Mouse (Mus musculus) neural tube, embryonic 15.5 days (tissue): ENCODE measurements at regions not wholly inside any gene's neighbourhood (a gene's known extent, or its start where the extent isn't known, plus 50 kb on each side); places are given as distances from the start of the nearest gene placed in this dataset.

Source experiments
- ATAC-seq: fragments of 200-750 bp; cut with Nextera tagmentation; 2 replicates; pipeline ENCODE4 v1.8.0; 2017; ENCODE audit warnings: mild to moderate bottlenecking, moderate TSS enrichment, moderate library complexity; ENCODE audit not compliant: low FRiP score
- H3K27ac ChIP-seq: fragments of 300-500 bp; sonication (generic); replicated peaks from 2 replicates; pipeline ENCODE4 v1.5.1; 2015; ENCODE audit warnings: mild to moderate bottlenecking, inconsistent platforms
- H3K27me3 ChIP-seq: fragments of 300-500 bp; sonication (generic); replicated peaks from 2 replicates; pipeline ENCODE4 v1.6.1; 2015; ENCODE audit warnings: inconsistent platforms
- H3K36me3 ChIP-seq: fragments of 300-500 bp; sonication (generic); 2 replicates; pipeline ENCODE4 v1.6.1; 2015; ENCODE audit warnings: inconsistent platforms
- H3K4me1 ChIP-seq: fragments of 300-500 bp; sonication (generic); 2 replicates; pipeline ENCODE4 v1.6.1; 2015; ENCODE audit warnings: inconsistent platforms
- H3K4me2 ChIP-seq: fragments of 300-500 bp; sonication (generic); 2 replicates; pipeline ENCODE4 v1.6.1; 2015; ENCODE audit warnings: inconsistent platforms, mild to moderate bottlenecking, moderate library complexity
- H3K4me3 ChIP-seq: fragments of 300-500 bp; sonication (generic); replicated peaks from 2 replicates; pipeline ENCODE4 v1.5.1; 2015; ENCODE audit warnings: mild to moderate bottlenecking, inconsistent platforms
- H3K9ac ChIP-seq: fragments of 300-500 bp; sonication (generic); replicated peaks from 2 replicates; pipeline ENCODE4 v1.6.1; 2015; ENCODE audit warnings: mild to moderate bottlenecking, inconsistent platforms
- H3K9me3 ChIP-seq: fragments of 300-500 bp; sonication (generic); replicated peaks from 2 replicates; pipeline ENCODE4 v1.6.1; 2016; ENCODE audit warnings: inconsistent platforms
- WGBS: fragments of 180-500 bp; shearing (Covaris S2); methylation state at CpG from one replicate; pipeline ENCODE4 v1.1.7; 2015; ENCODE audit warnings: mixed read lengths; 5-methylcytosine and 5-hydroxymethylcytosine counted together

- no peak overlapping the region for H3K9ac ChIP-seq
These were observed 102.4 kb downstream of the Gm12728 start for GRCm38 (mm10) chr4:105892065-105892464.

GRCm38 (mm10) chr4:105895116-105895515 lies 105.4 kb downstream of the Gm12728 start:
- Histone ChIP-seq H3K9ac (no peak overlapping the region), H3K27me3 (no peaks in the 10 kb centered on the region), H3K4me3 (no peak overlapping the region), H3K4me1 (no peaks in the 10 kb centered on the region), H3K27ac (no peak overlapping the region), H3K9me3 (no peaks in the 10 kb centered on the region), H3K4me2 (no peak overlapping the region), H3K36me3 (no peaks in the 10 kb centered on the region)
- no peak for ATAC-seq
- 72% methylated on average over 2 of the region's 2 CpGs for WGBS

More at GRCm38 (mm10) chr4:105892065-105892464, 102.4 kb downstream of the Gm12728 start:
- Histone ChIP-seq H3K4me3 (no peak overlapping the region), H3K27me3 (no peaks in the 10 kb centered on the region), H3K4me1 (no peaks in the 10 kb centered on the region), H3K36me3 (no peaks in the 10 kb centered on the region), H3K27ac (no peak overlapping the region), H3K9me3 (no peaks in the 10 kb centered on the region), H3K4me2 (no peak overlapping the region)
- ATAC-seq = no peak
- WGBS = 84% methylated on average over 2 of the region's 2 CpGs

- ATAC-seq = no peak
- no peak overlapping the region for H3K27ac ChIP-seq
- H3K27me3 ChIP-seq = no peaks in the 10 kb centered on the region
- no peak overlapping the region for H3K4me2 ChIP-seq
- no peaks in the 10 kb centered on the region for H3K36me3 ChIP-seq
- H3K9ac ChIP-seq = no peak overlapping the region
- H3K9me3 ChIP-seq = no peaks in the 10 kb centered on the region
- H3K4me1 ChIP-seq = no peaks in the 10 kb centered on the region
- 98% methylated on average over 5 of the region's 5 CpGs for WGBS
- H3K4me3 ChIP-seq = no peak overlapping the region
These were observed 108.6 kb downstream of the Gm12728 start for GRCm38 (mm10) chr4:105898054-105898847.

- Histone ChIP-seq H3K4me1 (no peaks in the 10 kb centered on the region), H3K4me2 (no peak overlapping the region), H3K27me3 (no peaks in the 10 kb centered on the region), H3K9ac (no peak overlapping the region), H3K27ac (no peak overlapping the region), H3K9me3 (no peaks in the 10 kb centered on the region), H3K4me3 (no peak overlapping the region), H3K36me3 (no peaks in the 10 kb centered on the region)
- ATAC-seq = no peak
- 30% methylated on average over 8 of the region's 8 CpGs for WGBS
These were observed 115.2 kb downstream of the Gm12728 start for GRCm38 (mm10) chr4:105904896-105905295.

GRCm38 (mm10) chr4:105906411-105906810 lies 116.7 kb downstream of the Gm12728 start:
- no peak overlapping the region for H3K27ac ChIP-seq
- ATAC-seq = no peak
- no peak overlapping the region for H3K4me2 ChIP-seq
- no peaks in the 10 kb centered on the region for H3K9me3 ChIP-seq
- no peaks in the 10 kb centered on the region for H3K4me1 ChIP-seq
- no peak overlapping the region for H3K9ac ChIP-seq
- H3K4me3 ChIP-seq = no peak overlapping the region
- no peaks in the 10 kb centered on the region for H3K27me3 ChIP-seq
- no peaks in the 10 kb centered on the region for H3K36me3 ChIP-seq
- 92% methylated on average over 4 of the region's 4 CpGs for WGBS

- Histone ChIP-seq H3K4me1 (no peaks in the 10 kb centered on the region), H3K9me3 (no peaks in the 10 kb centered on the region), H3K36me3 (no peaks in the 10 kb centered on the region), H3K27me3 (no peaks in the 10 kb centered on the region), H3K4me2 (no peak overlapping the region), H3K27ac (no peak overlapping the region), H3K4me3 (no peak overlapping the region), H3K9ac (no peak overlapping the region)
- 87% methylated on average over 7 of the region's 7 CpGs for WGBS
- no peak for ATAC-seq
These were observed 117.9 kb downstream of the Gm12728 start for GRCm38 (mm10) chr4:105907611-105908010.

GRCm38 (mm10) chr4:105908281-105908680 lies 118.6 kb downstream of the Gm12728 start:
- no peaks in the 10 kb centered on the region for H3K27me3 ChIP-seq
- H3K4me3 ChIP-seq = no peak overlapping the region
- ATAC-seq = no peak
- no peaks in the 10 kb centered on the region for H3K36me3 ChIP-seq
- no peaks in the 10 kb centered on the region for H3K9me3 ChIP-seq
- H3K9ac ChIP-seq = no peak overlapping the region
- H3K27ac ChIP-seq = no peak overlapping the region
- no peaks in the 10 kb centered on the region for H3K4me1 ChIP-seq
- H3K4me2 ChIP-seq = no peak overlapping the region

- H3K27ac ChIP-seq = no peak overlapping the region
- H3K9me3 ChIP-seq = no peaks in the 10 kb centered on the region
- H3K4me3 ChIP-seq = no peak overlapping the region
- no peaks in the 10 kb centered on the region for H3K4me1 ChIP-seq
- WGBS = 67% methylated on average over 4 of the region's 4 CpGs
- H3K27me3 ChIP-seq = no peaks in the 10 kb centered on the region
- ATAC-seq = no peak
- H3K4me2 ChIP-seq = no peak overlapping the region
- H3K36me3 ChIP-seq = no peaks in the 10 kb centered on the region
- no peak overlapping the region for H3K9ac ChIP-seq
These were observed 119.6 kb downstream of the Gm12728 start for GRCm38 (mm10) chr4:105909272-105909671.

GRCm38 (mm10) chr4:105910666-105911065 lies 121.0 kb downstream of the Gm12728 start:
- no peak overlapping the region for H3K9ac ChIP-seq
- ATAC-seq = no peak
- no peak overlapping the region for H3K4me2 ChIP-seq
- no peak overlapping the region for H3K27ac ChIP-seq
- H3K4me1 ChIP-seq = no peaks in the 10 kb centered on the region
- no peaks in the 10 kb centered on the region for H3K9me3 ChIP-seq
- H3K27me3 ChIP-seq = no peaks in the 10 kb centered on the region
- no peaks in the 10 kb centered on the region for H3K36me3 ChIP-seq
- WGBS = 87% methylated on average over 5 of the region's 5 CpGs
- H3K4me3 ChIP-seq = no peak overlapping the region

- H3K4me3 ChIP-seq = no peak overlapping the region
- H3K9me3 ChIP-seq = no peaks in the 10 kb centered on the region
- no peaks in the 10 kb centered on the region for H3K4me1 ChIP-seq
- H3K36me3 ChIP-seq = no peaks in the 10 kb centered on the region
- ATAC-seq = no peak
- no peak overlapping the region for H3K9ac ChIP-seq
- 71% methylated on average over 6 of the region's 6 CpGs for WGBS
- H3K27ac ChIP-seq = no peak overlapping the region
- H3K4me2 ChIP-seq = no peak overlapping the region
- no peaks in the 10 kb centered on the region for H3K27me3 ChIP-seq
These were observed 122.0 kb downstream of the Gm12728 start for GRCm38 (mm10) chr4:105911678-105912077.

- no peak for ATAC-seq
These were observed 122.6 kb downstream of the Gm12728 start for GRCm38 (mm10) chr4:105912296-105912695.

GRCm38 (mm10) chr4:105914996-105915395 lies 125.3 kb downstream of the Gm12728 start:
- no peak for ATAC-seq
- 44% methylated on average over 6 of the region's 6 CpGs for WGBS

More at GRCm38 (mm10) chr4:105912296-105912695, 122.6 kb downstream of the Gm12728 start:
- Histone ChIP-seq H3K4me2 (no peak overlapping the region), H3K9ac (no peak overlapping the region), H3K27me3 (no peaks in the 10 kb centered on the region), H3K4me1 (no peaks in the 10 kb centered on the region), H3K27ac (no peak overlapping the region), H3K9me3 (no peaks in the 10 kb centered on the region), H3K36me3 (no peaks in the 10 kb centered on the region), H3K4me3 (no peak overlapping the region)
- WGBS = 82% methylated on average over 4 of the region's 4 CpGs

More at GRCm38 (mm10) chr4:105914996-105915395, 125.3 kb downstream of the Gm12728 start:
- H3K4me1 ChIP-seq = no peaks in the 10 kb centered on the region
- H3K4me3 ChIP-seq = no peak overlapping the region
- no peak overlapping the region for H3K27ac ChIP-seq
- no peak overlapping the region for H3K9ac ChIP-seq
- H3K4me2 ChIP-seq = no peak overlapping the region
- no peaks in the 10 kb centered on the region for H3K9me3 ChIP-seq
- no peaks in the 10 kb centered on the region for H3K36me3 ChIP-seq
- no peaks in the 10 kb centered on the region for H3K27me3 ChIP-seq
